Mouse (Mus musculus) activated CD4-positive, CD25-positive, alpha-beta regulatory T cell, adult 4 months (primary cell): ENCODE measurements around the gene Mesp2. TPM values are rescaled to one million over a fixed set of nuclear protein-coding genes. Genes with fewer than 3 reads are reported as not detected.

Experiments used
- ATAC-seq: one replicate; pipeline ENCODE4 v1.8.0; 2017
- polyA plus RNA-seq, 2 experiments: library from polyadenylated mRNA; unstranded; fragments of 100-300 nt; shearing (Covaris generic); gene quantifications; one replicate each; pipeline ENCODE4 v1.2.1; 2017

The Mesp2 gene
- polyA plus RNA-seq, 2 experiments from 2014 or later, result not detected

GRCm38 (mm10) chr7:79808561-79808960, 2.0 kb upstream of the Mesp2 start:
- ATAC-seq, result no peak

- ATAC-seq, result no peak
Observed at GRCm38 (mm10) chr7:79813409-79813808, 2.9 kb downstream of the Mesp2 start.

- ATAC-seq, result no peak
Observed at GRCm38 (mm10) chr7:79818321-79818720, 7.8 kb downstream of the Mesp2 start.

GRCm38 (mm10) chr7:79819515-79819914, 9.0 kb downstream of the Mesp2 start:
- no peak for ATAC-seq

GRCm38 (mm10) chr7:79819996-79820395, 9.5 kb downstream of the Mesp2 start:
- ATAC-seq, result no peak

GRCm38 (mm10) chr7:79822092-79822695, 11.7 kb downstream of the Mesp2 start:
- ATAC-seq, result no peak

GRCm38 (mm10) chr7:79828341-79828740, 17.8 kb downstream of the Mesp2 start:
- ATAC-seq, result no peak

GRCm38 (mm10) chr7:79831145-79831544, 20.6 kb downstream of the Mesp2 start:
- no peak for ATAC-seq

- no peak for ATAC-seq
Observed at GRCm38 (mm10) chr7:79831585-79831984, 21.1 kb downstream of the Mesp2 start.

GRCm38 (mm10) chr7:79832980-79833379, 22.5 kb downstream of the Mesp2 start:
- ATAC-seq, result no peak

- ATAC-seq, result no peak
Observed at GRCm38 (mm10) chr7:79835196-79835595, 24.7 kb downstream of the Mesp2 start.

- ATAC-seq, result no peak
Observed at GRCm38 (mm10) chr7:79837247-79837646, 26.7 kb downstream of the Mesp2 start.

GRCm38 (mm10) chr7:79842163-79842562, 31.6 kb downstream of the Mesp2 start:
- ATAC-seq, result no peak

GRCm38 (mm10) chr7:79844090-79844802, 33.7 kb downstream of the Mesp2 start:
- ATAC-seq, result no peak

- no peak for ATAC-seq
Observed at GRCm38 (mm10) chr7:79846342-79846741, 35.8 kb downstream of the Mesp2 start.

- ATAC-seq, result no peak
Observed at GRCm38 (mm10) chr7:79847456-79848451, 37.2 kb downstream of the Mesp2 start.

GRCm38 (mm10) chr7:79856305-79856704, 45.8 kb downstream of the Mesp2 start:
- ATAC-seq, result no peak

GRCm38 (mm10) chr7:79858202-79858934, 47.8 kb downstream of the Mesp2 start:
- ATAC-seq, result no peak

- no peak for ATAC-seq
Observed at GRCm38 (mm10) chr7:79858956-79859630, 48.6 kb downstream of the Mesp2 start.

- no peak for ATAC-seq
Observed at GRCm38 (mm10) chr7:79860811-79861210, 50.3 kb downstream of the Mesp2 start, which contains the start of gene Anpep. Gene Anpep, minus strand, starts transcription at chr7:79861059.

GRCm38 (mm10) chr7:79861794-79862193, 51.3 kb downstream of the Mesp2 start:
- ATAC-seq, result no peak
